Mouse (Mus musculus): ENCODE measurements around the gene Capn1.

GRCm38 (mm10) chr19:5943404-5943803 lies 72.3 kb downstream of the Capn1 start:
- TF ChIP-seq MAX (IDR thresholded peaks at IDR 0.05; ENCODE audit: low read depth) = no peak
- no peak for TF ChIP-seq POLR2A (IDR thresholded peaks at IDR 0.05; ENCODE audit: insufficient read length, low read depth)
- TF ChIP-seq MYOD1 (IDR thresholded peaks at IDR 0.05; ENCODE audit: control insufficient read depth in 1 of 3, insufficient read length in 2 of 3, low read depth in 2 of 3) = no peak
- no peak for TF ChIP-seq E2F4 (IDR thresholded peaks at IDR 0.05; ENCODE audit: insufficient read depth)
- TF ChIP-seq POLR2AphosphoS2 (IDR thresholded peaks at IDR 0.05; ENCODE audit: insufficient read length, low read depth) = no peak
- TF ChIP-seq MYOG (IDR thresholded peaks at IDR 0.05; ENCODE audit: control insufficient read depth in 1 of 3, insufficient read depth in 1 of 3, insufficient read length in 2 of 3, low read depth in 2 of 3) = no peak
- TF ChIP-seq SRF (IDR thresholded peaks at IDR 0.05; ENCODE audit: control insufficient read depth, insufficient read length, low read depth) = no peak
- TF ChIP-seq REST (IDR thresholded peaks at IDR 0.05; ENCODE audit: insufficient read depth, insufficient read length) = no peak
- TF ChIP-seq TCF12 (IDR thresholded peaks at IDR 0.05; ENCODE audit: insufficient read depth, poor library complexity, severe bottlenecking) = no peak
- TF ChIP-seq CEBPB (IDR thresholded peaks at IDR 0.05; ENCODE audit: insufficient read depth, poor library complexity, severe bottlenecking) = no peak

Data from myocyte (in vitro differentiated cells).